In genomic region chr1:135778780-135779535, GRCm38 (mm10) we compare ENCODE assay signal across 8 mouse cellular contexts. TPM values are rescaled to one million over a fixed set of nuclear protein-coding genes. Genes with fewer than 3 reads are reported as not detected.
DNase-seq lines count a peak whose midpoint lies in the region; ATAC-seq and TF ChIP-seq lines count a peak whose summit lies in the region.

Tnni1 (plus strand) TSS chr1:135779434.

- H3K9ac ChIP-seq in limb, embryonic 14.5 days (ENCODE audit: low read depth, low read length, severe bottlenecking): 0 out of 2 replicates have a peak within 1 kb of the TSS, but pooled peaks have one; percentile 21

- no peaks in the 10 kb centered on the region for H3K9me3 ChIP-seq in heart, embryonic 10.5 days
- no peaks in the 10 kb centered on the region for H3K9me3 ChIP-seq in limb, embryonic 14.5 days (ENCODE audit: control insufficient read depth, low read length)

- H3K4me2 ChIP-seq in limb, embryonic 14.5 days (replicated peaks; ENCODE audit: low read depth, low read length, severe bottlenecking): peak within 1 kb of the TSS; percentile 21

- no peak for TF ChIP-seq POLR2A in limb, embryonic 14.5 days (IDR thresholded peaks at IDR 0.05; ENCODE audit: borderline replicate concordance, extremely low read depth, insufficient read depth, insufficient read length)

- no peaks in the 10 kb centered on the region for H3K79me2 ChIP-seq in C2C12 (ENCODE audit: control insufficient read depth, insufficient read depth)

- intact Hi-C loops in heart, postnatal 36 days (cut with DNase I): no loop called here

- H3K4me3 ChIP-seq in heart, embryonic 10.5 days: peak within 1 kb of the TSS; percentile 24; the same call in 1 of the 2 replicates
- H3K4me3 ChIP-seq in C2C12 (ENCODE audit: insufficient read depth, poor library complexity, severe bottlenecking): no peak within 1 kb of the TSS
- no peak within 1 kb of the TSS for H3K4me3 ChIP-seq in limb, embryonic 14.5 days (replicated peaks; ENCODE audit: low read length)

- no peak for DNase-seq in heart, embryonic 10.5 days (ENCODE audit: low spot score)
- no peak for DNase-seq in heart, postnatal 36 days
- DNase-seq in gastrocnemius, adult 8-10 months (ENCODE audit: low spot score in 2 of 2): no peak
- peak; percentile 45 for DNase-seq in limb, embryonic 14.5 days (ENCODE audit: low spot score)
- peak; percentile 66 for DNase-seq in ovary, postnatal 14 days (ENCODE audit: low spot score)
- no peak for DNase-seq in adrenal gland, adult 18-20 months (ENCODE audit: low spot score in 2 of 2)
- DNase-seq in cerebellum, postnatal 4 days (ENCODE audit: low spot score in 2 of 2): no peak

- peak within 1 kb of the TSS; percentile 31 for H3ac ChIP-seq in C2C12 (ENCODE audit: control insufficient read depth, insufficient read length, low read depth)

- WGBS in heart, embryonic 10.5 days: 28% methylated on average over 22 of the region's 22 CpGs
- 22% methylated on average over 18 of the region's 22 CpGs for WGBS in limb, embryonic 14.5 days

- 0 out of 2 replicates have a peak, but pooled peaks cover 10% of the 10 kb centered on the region for H3K27me3 ChIP-seq in heart, embryonic 10.5 days (ENCODE audit: insufficient read depth, poor library complexity, severe bottlenecking)
- H3K27me3 ChIP-seq in C2C12 (ENCODE audit: control insufficient read depth, insufficient read depth, insufficient read length): no peaks in the 10 kb centered on the region
- H3K27me3 ChIP-seq in limb, embryonic 14.5 days (ENCODE audit: control insufficient read depth, insufficient read depth, low read length): no peaks in the 10 kb centered on the region

- no peak for TF ChIP-seq CTCF in C2C12 (IDR thresholded peaks at IDR 0.05; ENCODE audit: control insufficient read depth, insufficient read depth, insufficient read length)

- H3K79me3 ChIP-seq in C2C12 (ENCODE audit: low read depth): no peaks in the 10 kb centered on the region

- peak within 1 kb of the TSS; percentile 67 for H3K27ac ChIP-seq in heart, embryonic 10.5 days
- H3K27ac ChIP-seq in limb, embryonic 14.5 days (replicated peaks; ENCODE audit: low read depth, low read length): peak within 1 kb of the TSS; percentile 61

- H3K4me1 ChIP-seq in heart, embryonic 10.5 days: peaks cover 42% of the 10 kb centered on the region
- peaks cover 13% of the 10 kb centered on the region for H3K4me1 ChIP-seq in limb, embryonic 14.5 days (ENCODE audit: control insufficient read depth, insufficient read depth, low read length)

- peak; percentile 84 for ATAC-seq in limb, embryonic 14.5 days (ENCODE audit: low FRiP score, low read depth)

- H3K36me3 ChIP-seq in heart, embryonic 10.5 days: no peaks in the 10 kb centered on the region
- no peaks in the 10 kb centered on the region for H3K36me3 ChIP-seq in C2C12 (ENCODE audit: control insufficient read depth, insufficient read depth)
- H3K36me3 ChIP-seq in limb, embryonic 14.5 days (ENCODE audit: control insufficient read depth, insufficient read depth, low read length): no peaks in the 10 kb centered on the region

TF ChIP-seq in C2C12, 6 proteins besides CTCF, POLR2A, EP300 and RAD21:
- TF ChIP-seq MAX (IDR thresholded peaks at IDR 0.05) (no peak), MYOD1 (IDR thresholded peaks at IDR 0.05; ENCODE audit: control insufficient read depth, insufficient read length, low read depth) (peak; percentile 32)
TF ChIP-seq in C2C12: peak in this region for 1.

RNA-seq across cellular contexts. Expression of gene Tnni1, which starts in this region (rescaled TPM):
- 2,290 and 3,821 TPM in 2 replicates for polyA plus RNA-seq in heart, embryonic 10.5 days (2016; fragmentation: Nextera tagmentation; extraction: Ambion mirVana)
- total RNA-seq in heart, postnatal 36 days (2021): 1 to 10 TPM; 1.0 to 1.4 TPM
- polyA plus RNA-seq in C2C12 (2012; fragmentation: generic; extraction: Trizol): 44.6 TPM
- total RNA-seq in gastrocnemius, adult 8-10 months (2022): 100 to 1,000 TPM; 238 to 314 (median 288) TPM
- polyA plus RNA-seq in limb, embryonic 14.5 days (2012; rRNA removed): 349 and 357 TPM in 2 replicates
- polyA plus RNA-seq in limb, embryonic 14.5 days (2014; fragmentation: Nextera tagmentation; extraction: Ambion mirVana): 300 and 419 TPM in 2 replicates
- total RNA-seq in adrenal gland, adult 18-20 months (2021): under 1 TPM in 1 of 2 experiments, not detected in 1; 0.26 TPM

Comparison
In these comparisons a context has a peak if more than half of its experiments do, and no peak if none do; other contexts are left out.
1. RNA of gene Tnni1 (total RNA-seq): 238 to 314 TPM in gastrocnemius, adult 8-10 months; 1.0 to 1.4 TPM in heart, postnatal 36 days and 0.26 TPM in adrenal gland, adult 18-20 months; every median in the first group is over 10 times any median in the second.
2. DNase-seq: peak in limb, embryonic 14.5 days (single experiment) and ovary, postnatal 14 days (single experiment); none in heart, embryonic 10.5 days (single experiment), heart, postnatal 36 days (0 of 2), gastrocnemius, adult 8-10 months (0 of 2), adrenal gland, adult 18-20 months (0 of 2) and cerebellum, postnatal 4 days (0 of 2).